ENCODE assay signal across 7 mouse cellular contexts in genomic region chrX:103484050-103484449, GRCm38 (mm10).
DNase-seq lines count a peak whose midpoint lies in the region; ATAC-seq and TF ChIP-seq lines count a peak whose summit lies in the region.

No protein-coding gene starts in this region.

- H3K4me3 ChIP-seq in heart, embryonic 14.5 days (ENCODE audit: control insufficient read depth in 1 of 2, insufficient read depth in 1 of 2, low read depth in 1 of 2, low read length in 2 of 2), result peak overlapping the region in 1 of 2 experiments; percentile 46; a peak in 1 of 4 replicates
- H3K4me3 ChIP-seq in kidney, postnatal 0 days (replicated peaks; ENCODE audit: low read depth, low read length), result no peak overlapping the region
- no peak overlapping the region for H3K4me3 ChIP-seq in lung, embryonic 16.5 days (ENCODE audit: low read length)

- no peaks in the 10 kb centered on the region for H3K4me1 ChIP-seq in heart, embryonic 14.5 days (ENCODE audit: control insufficient read depth in 2 of 2, insufficient read depth in 2 of 2, low read length in 2 of 2)
- H3K4me1 ChIP-seq in kidney, postnatal 0 days (replicated peaks; ENCODE audit: insufficient read depth, low read length), result no peaks in the 10 kb centered on the region
- no peaks in the 10 kb centered on the region for H3K4me1 ChIP-seq in lung, embryonic 16.5 days (replicated peaks; ENCODE audit: control insufficient read depth, insufficient read depth, low read length)

- TF ChIP-seq CTCF in kidney, postnatal 0 days (IDR thresholded peaks at IDR 0.05; ENCODE audit: low read depth), result peak; percentile 91

- DNase-seq in 416B (ENCODE audit: low read depth), result peak; percentile 71
- DNase-seq in B cell, adult 2 months, result peak; percentile 56 to 66
- DNase-seq in cerebellum, adult 8-10 months, result peak; percentile 57
- DNase-seq in kidney, postnatal 0 days (ENCODE audit: low spot score), result peak; percentile 77
- peak; percentile 47 for DNase-seq in retina, postnatal 7 days (ENCODE audit: low read depth, low spot score)

- H3K36me3 ChIP-seq in heart, embryonic 14.5 days (ENCODE audit: control insufficient read depth, insufficient read depth, low read length), result no peaks in the 10 kb centered on the region
- no peaks in the 10 kb centered on the region for H3K36me3 ChIP-seq in kidney, postnatal 0 days (ENCODE audit: insufficient read depth, low read length)
- peaks cover 2% of the 10 kb centered on the region for H3K36me3 ChIP-seq in lung, embryonic 16.5 days (ENCODE audit: control insufficient read depth, insufficient read depth, low read length)

- H3K27me3 ChIP-seq in heart, embryonic 14.5 days (ENCODE audit: control insufficient read depth, insufficient read depth, low read length), result no peaks in the 10 kb centered on the region
- no peaks in the 10 kb centered on the region for H3K27me3 ChIP-seq in kidney, postnatal 0 days (ENCODE audit: insufficient read depth, low read length)
- H3K27me3 ChIP-seq in lung, embryonic 16.5 days (ENCODE audit: control insufficient read depth, insufficient read depth, low read depth, low read length), result no peaks in the 10 kb centered on the region

- no peak for ATAC-seq in heart, embryonic 14.5 days (ENCODE audit: insufficient number of reproducible peaks, insufficient read depth, low FRiP score, low read depth)
- no peak for ATAC-seq in kidney, postnatal 0 days (replicated peaks; ENCODE audit: low FRiP score, low read depth)
- ATAC-seq in lung, embryonic 16.5 days (ENCODE audit: low read depth), result no peak

- WGBS in heart, embryonic 14.5 days, result 30% methylated on average over 2 of the region's 2 CpGs
- WGBS in kidney, postnatal 0 days, result 32% methylated on average over 2 of the region's 2 CpGs
- 31% methylated on average over 2 of the region's 2 CpGs for WGBS in lung, embryonic 16.5 days

- no peak overlapping the region for H3K9ac ChIP-seq in heart, embryonic 14.5 days (ENCODE audit: low read length)
- H3K9ac ChIP-seq in kidney, postnatal 0 days (ENCODE audit: low read depth, low read length), result no peak overlapping the region
- H3K9ac ChIP-seq in lung, embryonic 16.5 days (ENCODE audit: low read length), result no peak overlapping the region

- H3K4me2 ChIP-seq in heart, embryonic 14.5 days (ENCODE audit: low read length), result peak overlapping the region; percentile 56
- peak overlapping the region; percentile 42 for H3K4me2 ChIP-seq in kidney, postnatal 0 days (ENCODE audit: low read length)
- peak overlapping the region; percentile 45; the same call in 1 of the 2 replicates for H3K4me2 ChIP-seq in lung, embryonic 16.5 days (ENCODE audit: low read depth, low read length)

- no peak overlapping the region for H3K27ac ChIP-seq in heart, embryonic 14.5 days (replicated peaks in 1 of 2; ENCODE audit: control insufficient read depth in 1 of 2, insufficient read depth in 1 of 2, low read depth in 2 of 2, low read length in 2 of 2)
- no peak overlapping the region for H3K27ac ChIP-seq in kidney, postnatal 0 days
- no peak overlapping the region for H3K27ac ChIP-seq in lung, embryonic 16.5 days (ENCODE audit: low read length)

- H3K9me3 ChIP-seq in heart, embryonic 14.5 days (ENCODE audit: control insufficient read depth, low read length), result no peaks in the 10 kb centered on the region
- no peaks in the 10 kb centered on the region for H3K9me3 ChIP-seq in kidney, postnatal 0 days (replicated peaks; ENCODE audit: low read length)
- no peaks in the 10 kb centered on the region for H3K9me3 ChIP-seq in lung, embryonic 16.5 days (ENCODE audit: control insufficient read depth, low read length)
